8 mouse cellular contexts compared by ENCODE assay signal in the genomic region with DNA sequence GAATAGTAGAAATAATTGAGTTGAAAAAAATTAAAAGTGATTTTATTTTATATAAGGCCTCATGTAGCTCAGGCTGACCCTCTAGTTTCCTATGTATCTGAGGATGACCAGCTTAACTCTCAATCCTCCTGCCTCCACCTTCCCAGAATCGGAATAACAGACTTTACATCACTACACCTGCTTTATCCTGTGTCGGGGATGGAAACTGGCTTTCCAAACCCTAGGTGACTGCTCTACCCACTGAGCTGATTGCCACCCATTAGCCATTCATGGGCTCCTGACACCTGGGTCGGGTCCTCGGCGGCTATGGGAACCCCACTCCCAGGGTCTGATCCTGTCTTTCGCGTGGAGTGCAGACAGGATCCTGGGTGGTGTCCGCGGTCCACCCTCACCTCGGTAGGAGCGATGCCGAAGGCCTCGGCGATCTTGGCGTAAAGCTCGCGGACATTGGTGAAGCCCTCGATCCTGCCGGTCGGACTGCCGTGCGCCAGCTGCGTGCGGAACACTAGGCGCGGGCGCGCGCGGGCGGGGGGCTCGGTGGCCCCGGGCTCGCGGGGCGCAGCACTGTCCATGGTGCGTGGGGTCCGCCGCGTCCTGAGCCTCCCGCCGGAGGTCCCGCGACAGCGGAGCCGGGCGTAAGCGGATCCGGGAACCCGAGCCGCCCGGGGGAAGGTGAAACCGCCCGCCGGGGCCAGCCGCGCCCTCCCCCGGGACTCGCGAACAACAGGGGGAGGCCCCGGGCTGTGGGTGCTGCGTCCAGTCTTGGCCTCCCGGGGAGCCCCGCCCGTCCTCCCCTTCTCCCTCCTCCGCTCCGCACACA. TPM values are rescaled to one million over a fixed set of nuclear protein-coding genes. Genes with fewer than 3 reads are reported as not detected.
A peak's percentile ranks its signal among the peaks of the same experiment; 100 is the strongest.
DNase-seq lines count a peak whose midpoint lies in the region; ATAC-seq lines count a peak whose summit lies in the region.

A gene (minus strand): TSS at position 581 of the 820 bp plus-strand sequence.

- H3K27ac ChIP-seq in forebrain, embryonic 15.5 days (replicated peaks) = no peak within 1 kb of the TSS
- H3K27ac ChIP-seq in limb, embryonic 15.5 days = no peak within 1 kb of the TSS
- no peak within 1 kb of the TSS for H3K27ac ChIP-seq in stomach, embryonic 15.5 days

- H3K4me2 ChIP-seq in forebrain, embryonic 15.5 days (replicated peaks) = peak within 1 kb of the TSS; percentile 60
- H3K4me2 ChIP-seq in limb, embryonic 15.5 days = peak within 1 kb of the TSS; percentile 82
- H3K4me2 ChIP-seq in stomach, embryonic 15.5 days = peak within 1 kb of the TSS; percentile 84

- H3K27me3 ChIP-seq in forebrain, embryonic 15.5 days = peaks cover 56% of the 10 kb centered on the region
- peaks cover 57% of the 10 kb centered on the region for H3K27me3 ChIP-seq in limb, embryonic 15.5 days
- peaks cover 23% of the 10 kb centered on the region for H3K27me3 ChIP-seq in stomach, embryonic 15.5 days (replicated peaks)

- no peaks in the 10 kb centered on the region for H3K36me3 ChIP-seq in forebrain, embryonic 15.5 days
- peaks cover 11% of the 10 kb centered on the region for H3K36me3 ChIP-seq in limb, embryonic 15.5 days
- peaks cover 7% of the 10 kb centered on the region; the same call in 1 of the 2 replicates for H3K36me3 ChIP-seq in stomach, embryonic 15.5 days

- H3K4me3 ChIP-seq in forebrain, embryonic 15.5 days = peak within 1 kb of the TSS; percentile 42
- H3K4me3 ChIP-seq in limb, embryonic 15.5 days = peak within 1 kb of the TSS; percentile 41
- H3K4me3 ChIP-seq in stomach, embryonic 15.5 days (replicated peaks) = peak within 1 kb of the TSS; percentile 47

- 4% methylated on average over 61 of the region's 67 CpGs for WGBS in forebrain, embryonic 15.5 days
- WGBS in limb, embryonic 15.5 days = 5% methylated on average over 57 of the region's 67 CpGs
- 4% methylated on average over 63 of the region's 67 CpGs for WGBS in stomach, embryonic 15.5 days

- H3K9me3 ChIP-seq in forebrain, embryonic 15.5 days = no peaks in the 10 kb centered on the region
- H3K9me3 ChIP-seq in limb, embryonic 15.5 days = no peaks in the 10 kb centered on the region
- no peaks in the 10 kb centered on the region for H3K9me3 ChIP-seq in stomach, embryonic 15.5 days

- peak; percentile 46 for DNase-seq in gastrocnemius, postnatal 10 days
- DNase-seq in gastrocnemius, postnatal 4 days (ENCODE audit: low spot score in 2 of 2) = no peak
- DNase-seq in CD4-positive helper T cell, adult 2 months (ENCODE audit: low read depth, low spot score) = peak; percentile 34
- DNase-seq in cerebellum, adult 11 months = no peak
- no peak for DNase-seq in urinary bladder, postnatal 4 days (ENCODE audit: low spot score in 2 of 2)

- ATAC-seq in forebrain, embryonic 15.5 days (replicated peaks) = no peak
- no peak for ATAC-seq in limb, embryonic 15.5 days (ENCODE audit: insufficient number of reproducible peaks, low FRiP score, low TSS enrichment, low read depth)
- no peak for ATAC-seq in stomach, embryonic 15.5 days (ENCODE audit: insufficient read depth, low FRiP score, low read depth)

- peak within 1 kb of the TSS; percentile 32 for H3K9ac ChIP-seq in forebrain, embryonic 15.5 days (replicated peaks)
- H3K9ac ChIP-seq in limb, embryonic 15.5 days = peak within 1 kb of the TSS; percentile 55
- H3K9ac ChIP-seq in stomach, embryonic 15.5 days = no peak within 1 kb of the TSS

- H3K4me1 ChIP-seq in forebrain, embryonic 15.5 days = peaks cover 18% of the 10 kb centered on the region
- peaks cover 27% of the 10 kb centered on the region for H3K4me1 ChIP-seq in limb, embryonic 15.5 days
- peaks cover 23% of the 10 kb centered on the region for H3K4me1 ChIP-seq in stomach, embryonic 15.5 days

RNA-seq across cellular contexts. Expression of the gene that starts here (rescaled TPM):
- 1 to 10 TPM in 1 of 2 experiments, under 1 TPM in 1; 0.96 to 1.3 TPM for total RNA-seq in gastrocnemius, postnatal 10 days (2021)
- under 1 TPM; 0.66 to 0.86 TPM for total RNA-seq in gastrocnemius, postnatal 4 days (2021)
- polyA plus RNA-seq in forebrain, embryonic 15.5 days (2015; fragmentation: Nextera tagmentation; extraction: Ambion mirVana) = not detected in 2 replicates
- polyA plus RNA-seq in limb, embryonic 15.5 days (2015; fragmentation: Nextera tagmentation; extraction: Ambion mirVana) = 0.04 and 0.07 TPM in 2 replicates
- polyA plus RNA-seq in stomach, embryonic 15.5 days (2015; fragmentation: Nextera tagmentation; extraction: Ambion mirVana) = 0.04 and 0.12 TPM in 2 replicates

Comparison
In these comparisons a context has a peak if more than half of its experiments do, and no peak if none do; other contexts are left out.
1. DNase-seq: peak in gastrocnemius, postnatal 10 days (single experiment) and CD4-positive helper T cell, adult 2 months (single experiment); none in gastrocnemius, postnatal 4 days (0 of 2), cerebellum, adult 11 months (single experiment) and urinary bladder, postnatal 4 days (0 of 2).
2. Peak in every context shown above with its lines, with median percentiles within 50 percentile points of each other: H3K4me2 ChIP-seq and H3K4me3 ChIP-seq.